Mouse (Mus musculus): ENCODE data around the gene Dnah10.

GRCm38 (mm10) chr5:124851572-124851971 lies 126.7 kb downstream of the Dnah10 start:
- TF ChIP-seq CTCF (IDR thresholded peaks at IDR 0.05) (no peak), EP300 (IDR thresholded peaks at IDR 0.05) (no peak)
